Mouse (Mus musculus): ENCODE measurements around the gene Xkr8. TPM values are rescaled to one million over a fixed set of nuclear protein-coding genes. Genes with fewer than 3 reads are reported as not detected.
"Not testable (repeated sequence)": the region's sequence is repeated elsewhere in the genome, so short reads cannot be mapped to it uniquely, and the experiment has no call there.

Xkr8 gene
- polyA plus RNA-seq (2015; fragmentation: Nextera tagmentation; extraction: Ambion mirVana), result 6.6 and 6.8 TPM in 2 replicates

DNA sequence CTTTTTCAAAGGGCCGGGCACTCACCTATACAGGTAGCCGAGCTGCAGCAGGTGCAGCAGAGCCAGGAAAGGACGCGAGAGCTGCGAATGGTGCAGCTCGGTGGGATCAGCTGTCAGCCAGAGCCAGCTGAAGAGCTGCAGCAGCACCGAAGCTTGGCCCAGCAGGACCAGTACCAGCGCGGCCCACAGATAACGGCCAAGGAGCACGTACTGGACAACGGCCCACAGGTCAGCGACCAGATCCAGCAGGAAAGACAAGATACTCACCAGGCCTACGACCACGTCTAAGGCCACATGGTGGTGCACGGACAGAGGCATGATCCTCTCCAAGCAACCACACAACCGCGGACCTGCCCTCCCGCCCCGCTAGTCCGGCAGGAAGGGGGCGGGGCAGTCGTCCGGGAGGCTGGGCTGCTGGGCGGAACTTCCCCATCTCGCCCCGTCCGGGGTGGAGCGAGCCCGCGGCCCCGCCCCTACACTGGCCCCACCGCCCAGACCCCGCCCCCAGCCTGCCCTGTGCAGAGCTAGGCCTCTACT, at the start of gene Xkr8:
Gene Xkr8 (minus strand): TSS at position 399 of the 537 bp plus-strand sequence.
- H3K4me2 ChIP-seq (ENCODE audit: low read depth, low read length), result peak within 1 kb of the TSS; percentile 84
- peak; percentile 99 for ATAC-seq (ENCODE audit: low read depth)
- no peaks in the 10 kb centered on the region for H3K9me3 ChIP-seq (ENCODE audit: control insufficient read depth, low read length)
- 2% methylated on average over 34 of the region's 34 CpGs for WGBS
- H3K27ac ChIP-seq (ENCODE audit: low read length), result peak within 1 kb of the TSS; percentile 37; the same call in 1 of the 2 replicates
- peak within 1 kb of the TSS; percentile 71 for H3K9ac ChIP-seq (ENCODE audit: low read length)
- H3K36me3 ChIP-seq (ENCODE audit: control insufficient read depth, insufficient read depth, low read length), result no peaks in the 10 kb centered on the region
- no peaks in the 10 kb centered on the region for H3K27me3 ChIP-seq (ENCODE audit: control insufficient read depth, insufficient read depth, low read depth, low read length)
- peak within 1 kb of the TSS; percentile 69 for H3K4me3 ChIP-seq (ENCODE audit: low read length)
- peaks cover 5% of the 10 kb centered on the region for H3K4me1 ChIP-seq (replicated peaks; ENCODE audit: control insufficient read depth, insufficient read depth, low read length)

- WGBS, result 83% methylated on average over 4 of the region's 4 CpGs
- no peaks in the 10 kb centered on the region for H3K9me3 ChIP-seq (ENCODE audit: control insufficient read depth, low read length)
- no peak overlapping the region for H3K4me3 ChIP-seq (ENCODE audit: low read length)
Observed at GRCm38 (mm10) chr4:132780288-132780687, 47.9 kb upstream of the Xkr8 start.

GRCm38 (mm10) chr4:132778562-132779201, 46.3 kb upstream of the Xkr8 start:
- Histone ChIP-seq H3K27ac (ENCODE audit: low read length) (no peak overlapping the region), H3K36me3 (ENCODE audit: control insufficient read depth, insufficient read depth, low read length) (peaks cover 50% of the 10 kb centered on the region), H3K27me3 (ENCODE audit: control insufficient read depth, insufficient read depth, low read depth, low read length) (no peaks in the 10 kb centered on the region), H3K4me1 (replicated peaks; ENCODE audit: control insufficient read depth, insufficient read depth, low read length) (no peaks in the 10 kb centered on the region), H3K4me3 (ENCODE audit: low read length) (no peak overlapping the region), H3K9ac (ENCODE audit: low read length) (no peak overlapping the region), H3K4me2 (ENCODE audit: low read depth, low read length) (no peak overlapping the region), H3K9me3 (ENCODE audit: control insufficient read depth, low read length) (no peaks in the 10 kb centered on the region)
- ATAC-seq (ENCODE audit: low read depth), result no peak
- WGBS, result 87% methylated on average over 6 of the region's 6 CpGs

More at GRCm38 (mm10) chr4:132780288-132780687, 47.9 kb upstream of the Xkr8 start:
- no peaks in the 10 kb centered on the region for H3K4me1 ChIP-seq (replicated peaks; ENCODE audit: control insufficient read depth, insufficient read depth, low read length)
- no peak overlapping the region for H3K27ac ChIP-seq (ENCODE audit: low read length)
- no peak for ATAC-seq (ENCODE audit: low read depth)
- peaks cover 38% of the 10 kb centered on the region for H3K36me3 ChIP-seq (ENCODE audit: control insufficient read depth, insufficient read depth, low read length)
- no peaks in the 10 kb centered on the region for H3K27me3 ChIP-seq (ENCODE audit: control insufficient read depth, insufficient read depth, low read depth, low read length)
- H3K4me2 ChIP-seq (ENCODE audit: low read depth, low read length), result no peak overlapping the region
- H3K9ac ChIP-seq (ENCODE audit: low read length), result no peak overlapping the region

DNA sequence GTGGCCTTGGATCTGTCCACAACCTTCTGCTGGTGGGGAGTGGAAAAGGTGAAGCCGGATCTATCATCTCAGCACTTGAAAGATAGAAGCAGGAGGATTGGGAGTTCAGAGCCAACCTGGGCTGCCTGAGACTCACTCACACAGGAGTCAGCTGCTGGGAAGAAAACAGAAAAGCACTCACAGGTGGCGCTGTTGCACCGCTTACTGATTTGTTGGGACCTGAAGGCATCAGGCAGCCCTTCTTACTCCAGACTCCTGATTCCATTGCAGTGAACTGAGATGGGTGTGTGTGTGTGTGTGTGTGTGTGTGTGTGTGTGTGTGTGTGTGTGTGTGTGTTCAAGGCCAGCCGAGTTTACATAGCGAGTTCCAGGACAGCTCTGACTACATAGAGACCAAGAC, 44.4 kb upstream of the Xkr8 start:
- H3K4me3 ChIP-seq (ENCODE audit: low read length), result no peak overlapping the region
- 84% methylated on average over 5 of the region's 5 CpGs for WGBS
- H3K27me3 ChIP-seq (ENCODE audit: control insufficient read depth, insufficient read depth, low read depth, low read length), result no peaks in the 10 kb centered on the region
- no peaks in the 10 kb centered on the region for H3K4me1 ChIP-seq (replicated peaks; ENCODE audit: control insufficient read depth, insufficient read depth, low read length)
- no peak overlapping the region for H3K27ac ChIP-seq (ENCODE audit: low read length)
- ATAC-seq (ENCODE audit: low read depth), result no peak
- H3K36me3 ChIP-seq (ENCODE audit: control insufficient read depth, insufficient read depth, low read length), result peaks cover 63% of the 10 kb centered on the region
- no peak overlapping the region for H3K4me2 ChIP-seq (ENCODE audit: low read depth, low read length)
- no peaks in the 10 kb centered on the region for H3K9me3 ChIP-seq (ENCODE audit: control insufficient read depth, low read length)
- H3K9ac ChIP-seq (ENCODE audit: low read length), result no peak overlapping the region

- WGBS, result 77% methylated on average over 3 of the region's 3 CpGs
- H3K27ac ChIP-seq (ENCODE audit: low read length), result no peak overlapping the region
- no peak for ATAC-seq (ENCODE audit: low read depth)
Observed at GRCm38 (mm10) chr4:132774905-132775304, 42.6 kb upstream of the Xkr8 start.

GRCm38 (mm10) chr4:132771776-132772175, 39.4 kb upstream of the Xkr8 start:
- Histone ChIP-seq H3K27me3 (ENCODE audit: control insufficient read depth, insufficient read depth, low read depth, low read length) (no peaks in the 10 kb centered on the region), H3K9me3 (ENCODE audit: control insufficient read depth, low read length) (no peaks in the 10 kb centered on the region), H3K4me3 (ENCODE audit: low read length) (no peak overlapping the region), H3K9ac (ENCODE audit: low read length) (no peak overlapping the region), H3K4me2 (ENCODE audit: low read depth, low read length) (no peak overlapping the region), H3K4me1 (replicated peaks; ENCODE audit: control insufficient read depth, insufficient read depth, low read length) (peaks cover 7% of the 10 kb centered on the region), H3K36me3 (ENCODE audit: control insufficient read depth, insufficient read depth, low read length) (peaks cover 49% of the 10 kb centered on the region), H3K27ac (ENCODE audit: low read length) (no peak overlapping the region)
- WGBS, result 73% methylated on average over 9 of the region's 9 CpGs
- ATAC-seq (ENCODE audit: low read depth), result no peak

More at GRCm38 (mm10) chr4:132774905-132775304, 42.6 kb upstream of the Xkr8 start:
- Histone ChIP-seq H3K4me1 (replicated peaks; ENCODE audit: control insufficient read depth, insufficient read depth, low read length) (no peaks in the 10 kb centered on the region), H3K36me3 (ENCODE audit: control insufficient read depth, insufficient read depth, low read length) (peaks cover 72% of the 10 kb centered on the region), H3K9me3 (ENCODE audit: control insufficient read depth, low read length) (no peaks in the 10 kb centered on the region), H3K27me3 (ENCODE audit: control insufficient read depth, insufficient read depth, low read depth, low read length) (no peaks in the 10 kb centered on the region), H3K4me3 (ENCODE audit: low read length) (no peak overlapping the region), H3K9ac (ENCODE audit: low read length) (no peak overlapping the region), H3K4me2 (ENCODE audit: low read depth, low read length) (no peak overlapping the region)

DNA sequence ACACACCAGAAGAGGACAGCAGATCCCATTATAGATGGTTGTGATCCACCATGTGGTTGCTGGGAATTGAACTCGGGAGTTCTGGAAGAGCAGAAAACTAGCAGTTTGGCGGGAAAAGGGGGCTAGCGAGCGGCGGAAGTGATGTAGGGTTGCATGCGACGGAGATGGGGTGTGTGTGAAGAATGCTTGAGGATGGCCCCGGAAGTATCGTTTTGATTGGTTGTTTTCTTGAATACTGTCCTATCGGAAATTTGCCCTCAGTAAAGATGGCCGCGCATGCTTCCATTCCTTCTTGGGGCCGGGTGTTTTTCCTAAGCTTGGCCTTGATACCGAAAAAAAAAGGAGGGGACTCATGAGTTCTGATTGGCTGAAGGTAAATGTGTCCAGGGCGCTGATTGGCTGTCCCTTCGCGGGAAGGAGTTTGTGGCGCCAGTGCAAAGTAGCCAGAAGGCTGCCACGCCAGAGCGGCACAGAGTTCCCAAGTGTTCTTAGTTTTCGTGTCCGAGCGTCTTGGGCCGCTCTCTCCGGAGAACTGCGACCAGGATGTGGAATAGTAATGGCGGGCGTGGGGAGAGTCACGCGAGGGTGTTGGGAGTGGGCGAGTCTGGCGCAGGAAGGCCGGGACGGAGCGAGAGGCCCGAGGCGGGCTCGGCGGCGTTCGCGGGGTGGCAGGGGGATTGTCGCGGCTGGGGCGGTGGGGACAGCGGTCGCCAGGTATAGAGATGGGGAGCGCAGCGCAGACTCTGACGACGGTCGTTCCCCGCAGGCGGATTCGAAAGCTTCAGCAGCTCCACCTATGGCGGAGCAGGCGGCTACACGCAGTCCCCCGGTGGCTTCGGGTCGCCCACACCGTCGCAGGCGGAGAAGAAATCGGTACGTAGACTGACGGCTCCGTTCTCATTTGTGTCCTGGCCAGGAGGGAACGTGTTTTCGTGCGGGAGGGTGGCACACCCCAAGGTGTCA, 35.8 kb upstream of the Xkr8 start, which contains the start of gene Rpa2:
Gene Rpa2 (plus strand): TSS at position 419 of the 963 bp plus-strand sequence.
- peak within 1 kb of the TSS; percentile 90 for H3K9ac ChIP-seq (ENCODE audit: low read length)
- H3K9me3 ChIP-seq (ENCODE audit: control insufficient read depth, low read length), result no peaks in the 10 kb centered on the region
- peak within 1 kb of the TSS; percentile 90 for H3K4me3 ChIP-seq (ENCODE audit: low read length)
- ATAC-seq (ENCODE audit: low read depth), result peak; percentile 98
- H3K36me3 ChIP-seq (ENCODE audit: control insufficient read depth, insufficient read depth, low read length), result peaks cover 21% of the 10 kb centered on the region
- H3K27ac ChIP-seq (ENCODE audit: low read length), result peak within 1 kb of the TSS; percentile 75
- H3K4me2 ChIP-seq (ENCODE audit: low read depth, low read length), result peak within 1 kb of the TSS; percentile 68
- WGBS, result under 1% methylated on average over 70 of the region's 71 CpGs
- no peaks in the 10 kb centered on the region for H3K27me3 ChIP-seq (ENCODE audit: control insufficient read depth, insufficient read depth, low read depth, low read length)
- H3K4me1 ChIP-seq (replicated peaks; ENCODE audit: control insufficient read depth, insufficient read depth, low read length), result peaks cover 7% of the 10 kb centered on the region

DNA sequence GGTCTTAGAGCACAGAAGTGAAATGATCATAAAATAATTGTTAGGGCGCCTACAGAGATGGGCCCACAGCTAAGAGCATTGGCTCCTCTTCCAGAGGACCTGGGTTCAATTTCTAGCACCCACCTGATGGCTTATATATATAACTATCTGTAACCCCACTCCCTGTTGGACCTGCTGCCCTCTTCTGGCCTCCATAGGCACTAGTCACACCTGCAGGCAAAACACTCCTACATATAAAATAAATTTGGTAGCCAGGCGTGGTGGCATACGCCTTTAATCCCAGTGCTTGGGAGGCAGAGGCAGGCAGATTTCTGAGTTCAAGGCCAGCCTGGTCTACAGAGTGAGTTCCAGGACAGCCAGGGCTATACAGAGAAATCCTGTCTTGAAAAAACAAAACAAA, 30.8 kb upstream of the Xkr8 start:
- 77% methylated on average over 3 of the region's 3 CpGs for WGBS
- not testable (repeated sequence) for H3K36me3 ChIP-seq (ENCODE audit: control insufficient read depth, insufficient read depth, low read length); H3K4me2 ChIP-seq (ENCODE audit: low read depth, low read length); H3K27me3 ChIP-seq (ENCODE audit: control insufficient read depth, insufficient read depth, low read depth, low read length); ATAC-seq (ENCODE audit: low read depth); H3K4me1 ChIP-seq (replicated peaks; ENCODE audit: control insufficient read depth, insufficient read depth, low read length); H3K4me3 ChIP-seq (ENCODE audit: low read length); H3K9ac ChIP-seq (ENCODE audit: low read length); H3K9me3 ChIP-seq (ENCODE audit: control insufficient read depth, low read length); H3K27ac ChIP-seq (ENCODE audit: low read length)

GRCm38 (mm10) chr4:132762602-132763001, 30.3 kb upstream of the Xkr8 start:
- no peak overlapping the region for H3K9ac ChIP-seq (ENCODE audit: low read length)
- no peak for ATAC-seq (ENCODE audit: low read depth)
- H3K4me3 ChIP-seq (ENCODE audit: low read length), result no peak overlapping the region
- no peaks in the 10 kb centered on the region for H3K36me3 ChIP-seq (ENCODE audit: control insufficient read depth, insufficient read depth, low read length)
- H3K4me2 ChIP-seq (ENCODE audit: low read depth, low read length), result no peak overlapping the region
- peaks cover 3% of the 10 kb centered on the region for H3K27me3 ChIP-seq (ENCODE audit: control insufficient read depth, insufficient read depth, low read depth, low read length)
- 60% methylated on average over 6 of the region's 6 CpGs for WGBS
- H3K4me1 ChIP-seq (replicated peaks; ENCODE audit: control insufficient read depth, insufficient read depth, low read length), result no peaks in the 10 kb centered on the region
- no peak overlapping the region for H3K27ac ChIP-seq (ENCODE audit: low read length)
- no peaks in the 10 kb centered on the region for H3K9me3 ChIP-seq (ENCODE audit: control insufficient read depth, low read length)

Data from lung, embryonic 16.5 days (tissue).